10 mouse cellular contexts compared by ENCODE assay signal in the genomic region with DNA sequence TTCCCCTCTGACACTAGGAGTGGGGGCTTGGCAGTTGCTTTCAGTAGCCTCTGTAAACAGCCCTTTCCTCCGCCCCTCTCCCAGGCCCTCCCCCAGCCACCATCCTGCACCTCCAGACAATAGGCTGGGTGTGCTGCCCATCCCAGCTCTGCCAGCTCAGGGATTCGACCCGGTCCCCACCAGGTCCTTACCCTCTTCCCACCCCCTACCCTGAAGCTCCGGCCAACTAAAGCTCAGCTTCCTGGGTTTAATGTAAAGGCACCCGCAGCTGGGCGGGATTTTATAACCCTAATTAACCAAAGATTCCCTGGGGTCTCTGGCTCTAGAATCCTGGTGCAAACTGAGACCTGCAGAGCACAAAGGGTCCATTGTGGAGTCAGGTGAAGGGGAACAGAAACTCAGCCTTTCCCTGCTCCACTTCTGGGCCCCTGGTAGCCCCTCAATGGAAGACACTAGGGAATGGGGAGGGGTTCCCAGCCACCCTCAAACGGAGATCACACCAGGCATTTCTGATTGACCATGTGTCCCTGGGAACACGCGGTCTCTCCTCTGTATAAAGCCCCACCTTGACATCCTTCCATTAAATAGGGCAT. TPM values are rescaled to one million over a fixed set of nuclear protein-coding genes. Genes with fewer than 3 reads are reported as not detected.
A peak's percentile ranks its signal among the peaks of the same experiment; 100 is the strongest.
DNase-seq lines count a peak whose midpoint lies in the region; ATAC-seq and TF ChIP-seq lines count a peak whose summit lies in the region.
"Had no signal": no experiment of that assay in that cellular context is flagged by ENCODE, and none has a peak within 500 bp of the region (broad histone marks: within the 10 kb centered on the region; RNA-seq: fewer than 3 reads in every experiment).

No protein-coding gene starts in this region.

- H3K27ac ChIP-seq in kidney, embryonic 14.5 days (ENCODE audit: low read depth, low read length): no peak overlapping the region
- H3K27ac ChIP-seq in forebrain, embryonic 13.5 days: peak overlapping the region; percentile 82
- H3K27ac ChIP-seq in limb, embryonic 11.5 days (replicated peaks; ENCODE audit: low read depth, low read length): peak overlapping the region; percentile 61; the same call in 1 of the 2 replicates
- H3K27ac ChIP-seq in neural tube, embryonic 13.5 days (replicated peaks): peak overlapping the region; percentile 93
- no peak overlapping the region for H3K27ac ChIP-seq in intestine, postnatal 0 days (ENCODE audit: low read depth, low read length)
- H3K27ac ChIP-seq: liver, embryonic 12.5 days had no signal

- ATAC-seq in kidney, embryonic 14.5 days (ENCODE audit: low FRiP score, low TSS enrichment): 0 out of 2 replicates have a peak, but pooled peaks have one; percentile 24
- ATAC-seq in forebrain, embryonic 13.5 days: no peak
- peak; percentile 65 for ATAC-seq in limb, embryonic 11.5 days (ENCODE audit: insufficient number of reproducible peaks, low FRiP score, low TSS enrichment, low read depth)
- peak; percentile 15; the same call in 1 of the 2 replicates for ATAC-seq in neural tube, embryonic 13.5 days (ENCODE audit: low read depth)
- no peak for ATAC-seq in intestine, postnatal 0 days
- ATAC-seq: liver, embryonic 12.5 days had no signal

- H3K9ac ChIP-seq in kidney, embryonic 14.5 days (ENCODE audit: low read depth, low read length): no peak overlapping the region
- no peak overlapping the region for H3K9ac ChIP-seq in forebrain, embryonic 13.5 days
- H3K9ac ChIP-seq in limb, embryonic 11.5 days (ENCODE audit: low read length): no peak overlapping the region
- peak overlapping the region; percentile 38; the same call in 1 of the 2 replicates for H3K9ac ChIP-seq in neural tube, embryonic 13.5 days
- no peak overlapping the region for H3K9ac ChIP-seq in intestine, postnatal 0 days (ENCODE audit: low read depth, low read length)
- H3K9ac ChIP-seq: liver, embryonic 12.5 days had no signal

- H3K27me3 ChIP-seq in kidney, embryonic 14.5 days (ENCODE audit: control insufficient read depth, insufficient read depth, low read length): peaks cover 15% of the 10 kb centered on the region
- H3K27me3 ChIP-seq in forebrain, embryonic 13.5 days: peaks cover 2% of the 10 kb centered on the region; the same call in 1 of the 2 replicates
- H3K27me3 ChIP-seq in limb, embryonic 11.5 days (ENCODE audit: control insufficient read depth, insufficient read depth, low read length): 0 out of 2 replicates have a peak, but pooled peaks cover 5% of the 10 kb centered on the region
- H3K27me3 ChIP-seq in neural tube, embryonic 13.5 days: no peaks in the 10 kb centered on the region
- no peaks in the 10 kb centered on the region for H3K27me3 ChIP-seq in intestine, postnatal 0 days (replicated peaks; ENCODE audit: control insufficient read depth, insufficient read depth, low read length)

- H3K4me1 ChIP-seq in kidney, embryonic 14.5 days (ENCODE audit: control insufficient read depth, insufficient read depth, low read length): peaks cover 13% of the 10 kb centered on the region; the same call in 1 of the 2 replicates
- H3K4me1 ChIP-seq in forebrain, embryonic 13.5 days: peaks cover 68% of the 10 kb centered on the region
- H3K4me1 ChIP-seq in limb, embryonic 11.5 days (ENCODE audit: control insufficient read depth, insufficient read depth, low read length): peaks cover 17% of the 10 kb centered on the region
- H3K4me1 ChIP-seq in neural tube, embryonic 13.5 days (replicated peaks): peaks cover 79% of the 10 kb centered on the region
- H3K4me1 ChIP-seq in intestine, postnatal 0 days (replicated peaks; ENCODE audit: control insufficient read depth, insufficient read depth, low read length): no peaks in the 10 kb centered on the region
- H3K4me1 ChIP-seq: megakaryocyte, embryonic 14.5 days had no signal

- no peak for TF ChIP-seq CTCF in intestine, postnatal 0 days (IDR thresholded peaks at IDR 0.05; ENCODE audit: low read depth)

- 10% methylated on average over 9 of the region's 9 CpGs for WGBS in kidney, embryonic 14.5 days
- WGBS in forebrain, embryonic 13.5 days: 3% methylated on average over 9 of the region's 9 CpGs
- WGBS in limb, embryonic 11.5 days: 2% methylated on average over 9 of the region's 9 CpGs
- 6% methylated on average over 9 of the region's 9 CpGs for WGBS in neural tube, embryonic 13.5 days
- WGBS in intestine, postnatal 0 days: 23% methylated on average over 9 of the region's 9 CpGs

- H3K36me3 ChIP-seq in kidney, embryonic 14.5 days (ENCODE audit: control insufficient read depth, insufficient read depth, low read length): no peaks in the 10 kb centered on the region
- H3K36me3 ChIP-seq in forebrain, embryonic 13.5 days (ENCODE audit: poor library complexity, severe bottlenecking): no peaks in the 10 kb centered on the region
- no peaks in the 10 kb centered on the region for H3K36me3 ChIP-seq in limb, embryonic 11.5 days (ENCODE audit: control insufficient read depth, insufficient read depth, low read length)
- no peaks in the 10 kb centered on the region for H3K36me3 ChIP-seq in neural tube, embryonic 13.5 days
- no peaks in the 10 kb centered on the region for H3K36me3 ChIP-seq in intestine, postnatal 0 days (ENCODE audit: control insufficient read depth, insufficient read depth)
- H3K36me3 ChIP-seq: liver, embryonic 12.5 days had no signal

- DNase-seq in kidney, adult 11 months: no peak
- DNase-seq in limb, embryonic 11.5 days (ENCODE audit: low spot score): peak; percentile 64
- no peak for DNase-seq in gastrocnemius, postnatal 4 days (ENCODE audit: low spot score in 2 of 2)
- DNase-seq in testis, postnatal 10 days (ENCODE audit: low spot score): no peak

- H3K4me3 ChIP-seq in kidney, embryonic 14.5 days (ENCODE audit: low read length): no peak overlapping the region
- H3K4me3 ChIP-seq in forebrain, embryonic 13.5 days: no peak overlapping the region
- H3K4me3 ChIP-seq in limb, embryonic 11.5 days (ENCODE audit: low read depth, low read length): no peak overlapping the region
- H3K4me3 ChIP-seq in neural tube, embryonic 13.5 days: no peak overlapping the region
- H3K4me3 ChIP-seq in intestine, postnatal 0 days (ENCODE audit: low read depth, low read length): no peak overlapping the region
- H3K4me3 ChIP-seq: liver, embryonic 12.5 days; megakaryocyte, embryonic 14.5 days had no signal

- H3K9me3 ChIP-seq in kidney, embryonic 14.5 days (ENCODE audit: control insufficient read depth, low read length): no peaks in the 10 kb centered on the region
- no peaks in the 10 kb centered on the region for H3K9me3 ChIP-seq in forebrain, embryonic 13.5 days (replicated peaks)
- no peaks in the 10 kb centered on the region for H3K9me3 ChIP-seq in limb, embryonic 11.5 days (ENCODE audit: control insufficient read depth, low read length)
- H3K9me3 ChIP-seq in neural tube, embryonic 13.5 days: no peaks in the 10 kb centered on the region
- no peaks in the 10 kb centered on the region for H3K9me3 ChIP-seq in intestine, postnatal 0 days (ENCODE audit: control insufficient read depth)
- H3K9me3 ChIP-seq: liver, embryonic 12.5 days; megakaryocyte, embryonic 14.5 days had no signal

- no peak overlapping the region for H3K4me2 ChIP-seq in kidney, embryonic 14.5 days (replicated peaks; ENCODE audit: low read depth, low read length)
- H3K4me2 ChIP-seq in forebrain, embryonic 13.5 days: peak overlapping the region; percentile 42
- peak overlapping the region; percentile 31; the same call in 1 of the 2 replicates for H3K4me2 ChIP-seq in limb, embryonic 11.5 days (ENCODE audit: low read depth, severe bottlenecking)
- H3K4me2 ChIP-seq in neural tube, embryonic 13.5 days: no peak overlapping the region
- H3K4me2 ChIP-seq in intestine, postnatal 0 days (replicated peaks; ENCODE audit: low read depth): no peak overlapping the region

RNA-seq across cellular contexts. Expression of gene Tmem115, which starts 53.2 kb away (rescaled TPM):
- polyA plus RNA-seq in kidney, embryonic 14.5 days (2014; fragmentation: Nextera tagmentation; extraction: Ambion mirVana): 45.0 and 49.9 TPM in 2 replicates
- 36.9 TPM in 2 replicates for polyA plus RNA-seq in forebrain, embryonic 13.5 days (2015; fragmentation: Nextera tagmentation; extraction: Ambion mirVana)
- polyA plus RNA-seq in limb, embryonic 11.5 days (2014; fragmentation: Nextera tagmentation; extraction: Ambion mirVana): 42.8 and 47.9 TPM in 2 replicates
- polyA plus RNA-seq in neural tube, embryonic 13.5 days (2015; fragmentation: Nextera tagmentation; extraction: Ambion mirVana): 43.4 and 44.4 TPM in 2 replicates
- total RNA-seq in gastrocnemius, postnatal 4 days (2021): 10 to 100 TPM; 27.9 to 30.4 TPM
- polyA plus RNA-seq in intestine, postnatal 0 days (2015; fragmentation: Nextera tagmentation; extraction: Ambion mirVana): 36.3 and 38.0 TPM in 2 replicates

Comparison
In these comparisons a context has a peak if more than half of its experiments do, and no peak if none do; other contexts are left out.
1. ATAC-seq: peak in kidney, embryonic 14.5 days (single experiment), limb, embryonic 11.5 days (single experiment) and neural tube, embryonic 13.5 days (single experiment); none in forebrain, embryonic 13.5 days (single experiment) and intestine, postnatal 0 days (single experiment).
2. H3K27ac ChIP-seq: peak in forebrain, embryonic 13.5 days (single experiment), limb, embryonic 11.5 days (single experiment) and neural tube, embryonic 13.5 days (single experiment); none in kidney, embryonic 14.5 days (single experiment) and intestine, postnatal 0 days (single experiment).
3. H3K4me2 ChIP-seq: peak in forebrain, embryonic 13.5 days (single experiment) and limb, embryonic 11.5 days (single experiment); none in kidney, embryonic 14.5 days (single experiment), neural tube, embryonic 13.5 days (single experiment) and intestine, postnatal 0 days (single experiment).